ENCODE assay signal across 9 mouse cellular contexts in genomic region chr2:68563331-68563730, GRCm38 (mm10). TPM values are rescaled to one million over a fixed set of nuclear protein-coding genes. Genes with fewer than 3 reads are reported as not detected.
DNase-seq lines count a peak whose midpoint lies in the region; TF ChIP-seq lines count a peak whose summit lies in the region.
"Had no signal": no experiment of that assay in that cellular context is flagged by ENCODE, and none has a peak within 500 bp of the region (broad histone marks: within the 10 kb centered on the region; RNA-seq: fewer than 3 reads in every experiment).

No protein-coding gene starts in this region.

- DNase-seq in gastrocnemius, adult 2 months: no peak
- DNase-seq in gastrocnemius, postnatal 25 days: no peak
- DNase-seq in 416B (ENCODE audit: low read depth) (peak; percentile 62), R1 (ENCODE audit: low read depth, low spot score) (peak; percentile 61)
- DNase-seq in embryonic facial prominence, embryonic 10.5 days (ENCODE audit: low spot score): peak; percentile 29
- DNase-seq in kidney, adult 8-10 months: peak; percentile 24 to 30
- DNase-seq in lung, postnatal 36 days: peak; percentile 57
- no peak for DNase-seq in c-Kit-positive CD71-positive TER-119-positive erythroid progenitor cells, embryonic 14.5 days (ENCODE audit: low spot score)

- no peak overlapping the region for H3K27ac ChIP-seq in gastrocnemius, adult 2 months
- H3K27ac ChIP-seq in embryonic facial prominence, embryonic 10.5 days (replicated peaks): no peak overlapping the region

- WGBS in embryonic facial prominence, embryonic 10.5 days: 20% methylated on average over 3 of the region's 3 CpGs

- no peaks in the 10 kb centered on the region for H3K36me3 ChIP-seq in embryonic facial prominence, embryonic 10.5 days (replicated peaks)

- peak; percentile 68 for TF ChIP-seq CTCF in gastrocnemius, adult 2 months (IDR thresholded peaks at IDR 0.05)

- H3K4me1 ChIP-seq in embryonic facial prominence, embryonic 10.5 days: no peaks in the 10 kb centered on the region

- no peaks in the 10 kb centered on the region for H3K27me3 ChIP-seq in embryonic facial prominence, embryonic 10.5 days (replicated peaks; ENCODE audit: low read depth, poor library complexity, severe bottlenecking)

- no peak overlapping the region for H3K4me3 ChIP-seq in gastrocnemius, adult 2 months
- H3K4me3 ChIP-seq in embryonic facial prominence, embryonic 10.5 days: no peak overlapping the region

- H3K9me3 ChIP-seq in embryonic facial prominence, embryonic 10.5 days: no peaks in the 10 kb centered on the region

- intact Hi-C loops in gastrocnemius, adult 2 months (cut with DNase I): loop anchor here (5.0 to 10.0 kb wide), 3 partner anchors 194 to 864 kb away; no protein-coding TSS in a partner anchor

RNA-seq across cellular contexts. Expression of gene 4933409G03Rik, which starts 18.9 kb away (rescaled TPM):
- not detected for total RNA-seq in gastrocnemius, adult 2 months (2021)
- not detected for total RNA-seq in gastrocnemius, postnatal 25 days (2021)
- not detected in 2 replicates for polyA plus RNA-seq in embryonic facial prominence, embryonic 10.5 days (2016; fragmentation: Nextera tagmentation; extraction: Ambion mirVana)
- polyA plus RNA-seq: large intestine, adult 2 months had no signal

Comparison
In these comparisons a context has a peak if more than half of its experiments do, and no peak if none do; other contexts are left out.
1. DNase-seq: peak in 416B (single experiment), R1 (single experiment), embryonic facial prominence, embryonic 10.5 days (single experiment), kidney, adult 8-10 months (2 of 2) and lung, postnatal 36 days (single experiment); none in gastrocnemius, adult 2 months (single experiment), gastrocnemius, postnatal 25 days (single experiment) and c-Kit-positive CD71-positive TER-119-positive erythroid progenitor cells, embryonic 14.5 days (single experiment).